Mouse (Mus musculus): Measurements from ENCODE around the gene Kif5a. TPM values are rescaled to one million over a fixed set of nuclear protein-coding genes. Genes with fewer than 3 reads are reported as not detected.

The Kif5a gene
- total and polyA plus RNA-seq, 3 experiments: 0.14 to 2.1 TPM; not detected in 1

DNA sequence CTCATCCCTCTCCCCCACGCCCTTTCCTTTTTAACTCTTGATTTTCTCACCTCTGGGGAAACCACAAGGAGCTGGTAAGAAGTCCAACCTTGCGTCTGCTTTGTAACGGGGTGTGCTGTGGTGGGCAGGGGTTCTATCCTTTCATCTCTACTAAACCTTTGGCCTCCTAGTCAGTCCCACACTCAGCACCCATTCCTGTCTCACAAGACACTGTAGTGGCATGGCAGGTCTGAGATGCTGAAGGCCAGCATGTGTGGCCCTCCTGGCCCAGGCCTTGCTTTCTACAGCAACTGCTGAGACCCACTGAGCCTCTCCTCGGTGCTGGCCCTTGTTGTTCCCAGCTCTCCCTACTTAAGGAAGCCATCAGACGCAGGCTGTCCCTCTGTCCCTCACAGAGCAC lies 9.2 kb upstream of the Kif5a start:
- peaks cover 2% of the 10 kb centered on the region for H3K79me2 ChIP-seq (replicated peaks; ENCODE audit: control insufficient read depth, extremely low read depth, insufficient read depth, poor library complexity, severe bottlenecking)
- H3K9me3 ChIP-seq (replicated peaks; ENCODE audit: low read length): no peaks in the 10 kb centered on the region
- TF ChIP-seq BHLHE40 (IDR thresholded peaks at IDR 0.05; ENCODE audit: low read depth, low read length): no peak
- no peak for TF ChIP-seq POLR2A (IDR thresholded peaks at IDR 0.05; ENCODE audit: low read depth, low read length)
- TF ChIP-seq SMC3 (IDR thresholded peaks at IDR 0.05; ENCODE audit: low read depth, low read length): no peak
- no peak for TF ChIP-seq EP300 (IDR thresholded peaks at IDR 0.05; ENCODE audit: low read length)
- in situ Hi-C loops (cut with MboI; ENCODE audit: low pct_ligation_motif_present, low pct_unique_long_range_greater_than_20kb, low sequenced_read_pairs): no loop called here
- H3K36me3 ChIP-seq (replicated peaks in 1 of 2; ENCODE audit: control insufficient read depth in 1 of 2, insufficient read depth in 1 of 2, low read length in 1 of 2): peaks cover 63 to 93% of the 10 kb centered on the region in 2 experiments
- no peak for DNase-seq (ENCODE audit: extremely low read depth)
- no peak overlapping the region for H3K9ac ChIP-seq (ENCODE audit: insufficient read depth, low read depth)
- no peak overlapping the region for H3K4me2 ChIP-seq (ENCODE audit: insufficient read depth, low read depth, poor library complexity, severe bottlenecking)
- no peaks in the 10 kb centered on the region for H3K27me3 ChIP-seq (replicated peaks)
- no peak overlapping the region for H3K27ac ChIP-seq (ENCODE audit: insufficient read depth, low read depth)
- dilution Hi-C loops (cut with MboI; ENCODE audit: extremely low pct_ligation_motif_present, extremely low pct_unique_long_range_greater_than_20kb, low sequenced_read_pairs): no loop called here
- peaks cover 2 to 10% of the 10 kb centered on the region in 2 experiments; a peak in 3 of 4 replicates for H3K4me1 ChIP-seq (ENCODE audit: control insufficient read depth in 1 of 2, insufficient read depth in 2 of 2)
- no peak overlapping the region for H3K4me3 ChIP-seq (replicated peaks in 1 of 3; ENCODE audit: low read depth in 2 of 3, low read length in 2 of 3, poor library complexity in 1 of 3)

- H3K4me2 ChIP-seq (ENCODE audit: insufficient read depth, low read depth, poor library complexity, severe bottlenecking): no peak overlapping the region
- H3K9ac ChIP-seq (ENCODE audit: insufficient read depth, low read depth): no peak overlapping the region
- H3K27ac ChIP-seq (ENCODE audit: insufficient read depth, low read depth): no peak overlapping the region
- dilution Hi-C loops (cut with MboI; ENCODE audit: extremely low pct_ligation_motif_present, extremely low pct_unique_long_range_greater_than_20kb, low sequenced_read_pairs): no loop called here
- peaks cover 5 to 15% of the 10 kb centered on the region in 2 experiments; a peak in 3 of 4 replicates for H3K4me1 ChIP-seq (ENCODE audit: control insufficient read depth in 1 of 2, insufficient read depth in 2 of 2)
- peaks cover 12% of the 10 kb centered on the region for H3K79me2 ChIP-seq (replicated peaks; ENCODE audit: control insufficient read depth, extremely low read depth, insufficient read depth, poor library complexity, severe bottlenecking)
- no peak for TF ChIP-seq UBTF (IDR thresholded peaks at IDR 0.05; ENCODE audit: low read depth, low read length)
- no peak for TF ChIP-seq ZC3H11A (IDR thresholded peaks at IDR 0.05; ENCODE audit: low read depth, low read length)
- TF ChIP-seq TBP (conservative IDR thresholded peaks at IDR 0.05; ENCODE audit: low read depth, low read length): no peak
- TF ChIP-seq USF1 (IDR thresholded peaks at IDR 0.05; ENCODE audit: low read depth, low read length): no peak
- no peak for TF ChIP-seq ZKSCAN1 (IDR thresholded peaks at IDR 0.05; ENCODE audit: borderline replicate concordance, low read depth, low read length)
- TF ChIP-seq MXI1 (IDR thresholded peaks at IDR 0.05; ENCODE audit: low read depth, low read length): no peak
- no peak for TF ChIP-seq BHLHE40 (IDR thresholded peaks at IDR 0.05; ENCODE audit: low read depth, low read length)
- in situ Hi-C loops (cut with MboI; ENCODE audit: low pct_ligation_motif_present, low pct_unique_long_range_greater_than_20kb, low sequenced_read_pairs): no loop called here
- no peak for DNase-seq (ENCODE audit: extremely low read depth)
- H3K4me3 ChIP-seq (replicated peaks in 1 of 3; ENCODE audit: low read depth in 2 of 3, low read length in 2 of 3, poor library complexity in 1 of 3): no peak overlapping the region
- peaks cover 2% of the 10 kb centered on the region for H3K27me3 ChIP-seq (replicated peaks)
- no peaks in the 10 kb centered on the region for H3K9me3 ChIP-seq (replicated peaks; ENCODE audit: low read length)
- H3K36me3 ChIP-seq (replicated peaks in 1 of 2; ENCODE audit: control insufficient read depth in 1 of 2, insufficient read depth in 1 of 2, low read length in 1 of 2): peaks cover 42 to 71% of the 10 kb centered on the region in 2 experiments
Measured at GRCm38 (mm10) chr10:127269884-127270283, 6.7 kb upstream of the Kif5a start.

DNA sequence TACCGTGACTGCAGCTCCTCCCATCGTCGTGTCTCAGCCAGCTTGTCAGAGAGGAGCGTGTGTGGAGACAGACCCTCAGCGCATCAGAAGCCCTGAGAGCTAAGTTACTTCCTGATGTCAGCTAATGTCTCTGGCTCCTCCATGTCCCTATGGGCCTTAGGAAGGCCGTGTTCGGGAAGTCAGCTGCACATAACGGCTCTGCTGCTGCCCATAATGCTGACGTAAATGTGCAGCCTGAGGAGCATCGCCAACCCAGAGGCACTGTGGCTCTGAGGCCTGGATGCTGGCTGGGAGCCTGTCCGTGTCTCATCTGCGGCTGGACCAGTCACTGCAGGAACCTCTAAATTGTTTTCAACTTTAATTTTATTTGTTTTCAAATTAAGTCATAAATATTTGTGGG lies 5.9 kb upstream of the Kif5a start:
- H3K4me3 ChIP-seq (replicated peaks in 1 of 3; ENCODE audit: low read depth in 2 of 3, low read length in 2 of 3, poor library complexity in 1 of 3): no peak overlapping the region

More for the DNA sequence above, 5.9 kb upstream of the Kif5a start:
- Histone ChIP-seq H3K36me3 (replicated peaks in 1 of 2; ENCODE audit: control insufficient read depth in 1 of 2, insufficient read depth in 1 of 2, low read length in 1 of 2) (peaks cover 38 to 62% of the 10 kb centered on the region in 2 experiments), H3K9ac (ENCODE audit: insufficient read depth, low read depth) (no peak overlapping the region), H3K4me2 (ENCODE audit: insufficient read depth, low read depth, poor library complexity, severe bottlenecking) (no peak overlapping the region), H3K9me3 (replicated peaks; ENCODE audit: low read length) (no peaks in the 10 kb centered on the region), H3K27me3 (replicated peaks) (peaks cover 7% of the 10 kb centered on the region), H3K27ac (ENCODE audit: insufficient read depth, low read depth) (no peak overlapping the region), H3K4me1 (ENCODE audit: control insufficient read depth in 1 of 2, insufficient read depth in 2 of 2) (peaks cover 5 to 15% of the 10 kb centered on the region in 2 experiments; a peak in 3 of 4 replicates), H3K79me2 (replicated peaks; ENCODE audit: control insufficient read depth, extremely low read depth, insufficient read depth, poor library complexity, severe bottlenecking) (peaks cover 12% of the 10 kb centered on the region)
- in situ Hi-C loops (cut with MboI; ENCODE audit: low pct_ligation_motif_present, low pct_unique_long_range_greater_than_20kb, low sequenced_read_pairs) (no loop called here), dilution Hi-C loops (cut with MboI; ENCODE audit: extremely low pct_ligation_motif_present, extremely low pct_unique_long_range_greater_than_20kb, low sequenced_read_pairs) (no loop called here)
- no peak for TF ChIP-seq RCOR1 (conservative IDR thresholded peaks at IDR 0.05; ENCODE audit: low read depth, low read length)
- no peak for TF ChIP-seq NELFE (IDR thresholded peaks at IDR 0.05; ENCODE audit: low read depth, low read length)
- no peak for TF ChIP-seq KAT2A (IDR thresholded peaks at IDR 0.05; ENCODE audit: insufficient replicate concordance, low read length)
- no peak for TF ChIP-seq MEF2A (IDR thresholded peaks at IDR 0.05; ENCODE audit: borderline replicate concordance, low read depth, low read length)
- TF ChIP-seq EP300 (IDR thresholded peaks at IDR 0.05; ENCODE audit: low read length): no peak
- TF ChIP-seq ZKSCAN1 (IDR thresholded peaks at IDR 0.05; ENCODE audit: borderline replicate concordance, low read depth, low read length): no peak
- no peak for TF ChIP-seq ETS1 (conservative IDR thresholded peaks at IDR 0.05; ENCODE audit: low read depth, low read length)
- no peak for TF ChIP-seq UBTF (IDR thresholded peaks at IDR 0.05; ENCODE audit: low read depth, low read length)
- TF ChIP-seq NRF1 (IDR thresholded peaks at IDR 0.05; ENCODE audit: low read depth, low read length): no peak
- no peak for TF ChIP-seq ZC3H11A (IDR thresholded peaks at IDR 0.05; ENCODE audit: low read depth, low read length)
- no peak for TF ChIP-seq JUN (IDR thresholded peaks at IDR 0.05; ENCODE audit: insufficient read depth, low read depth, low read length)
- TF ChIP-seq IRF4 (IDR thresholded peaks at IDR 0.05; ENCODE audit: low read depth, low read length): no peak
- no peak for TF ChIP-seq USF1 (IDR thresholded peaks at IDR 0.05; ENCODE audit: low read depth, low read length)
- no peak for TF ChIP-seq CHD1 (IDR thresholded peaks at IDR 0.05; ENCODE audit: low read depth, low read length)
- no peak for TF ChIP-seq TBP (conservative IDR thresholded peaks at IDR 0.05; ENCODE audit: low read depth, low read length)
- TF ChIP-seq SIN3A (IDR thresholded peaks at IDR 0.05; ENCODE audit: low read length): no peak
- TF ChIP-seq ELF1 (IDR thresholded peaks at IDR 0.05; ENCODE audit: low read depth, low read length): no peak
- DNase-seq (ENCODE audit: extremely low read depth): no peak
